Mouse (Mus musculus): ENCODE data around the gene Cse1l.

Cse1l gene

DNA sequence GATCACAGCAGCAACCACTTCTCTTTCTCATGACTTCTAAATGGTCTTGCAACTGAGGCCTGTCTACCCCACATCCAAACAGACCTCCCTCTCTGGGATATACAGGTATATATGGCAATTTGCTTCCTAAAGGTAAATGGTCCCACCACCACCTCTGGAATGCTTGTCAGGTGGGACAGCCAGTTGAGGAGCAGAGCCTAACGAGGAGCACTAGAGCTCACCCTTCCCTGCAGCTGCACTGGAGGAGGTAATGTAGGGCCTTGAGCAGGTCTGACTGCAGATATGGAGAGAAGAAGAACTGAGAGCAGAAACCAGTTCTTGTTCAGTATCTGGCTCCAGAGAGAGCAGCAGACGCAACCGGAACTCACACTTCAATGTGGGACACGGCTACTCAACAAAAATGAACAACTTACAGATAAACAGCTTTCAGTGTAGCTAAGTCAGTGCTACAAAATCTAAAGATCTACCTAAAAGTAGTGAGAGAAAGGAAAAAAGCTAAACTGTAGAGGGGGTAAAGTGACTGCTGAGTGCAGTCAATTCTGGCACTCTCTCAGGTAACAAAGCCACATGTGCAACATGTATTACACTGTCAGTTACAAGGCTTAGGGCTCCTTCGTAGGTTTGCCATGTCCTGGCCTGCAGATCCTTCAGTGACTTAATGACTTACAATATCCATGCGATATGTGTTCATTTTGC lies 68.5 kb downstream of the Cse1l start:
- no peak for DNase-seq (ENCODE audit: low spot score in 2 of 2)

DNA sequence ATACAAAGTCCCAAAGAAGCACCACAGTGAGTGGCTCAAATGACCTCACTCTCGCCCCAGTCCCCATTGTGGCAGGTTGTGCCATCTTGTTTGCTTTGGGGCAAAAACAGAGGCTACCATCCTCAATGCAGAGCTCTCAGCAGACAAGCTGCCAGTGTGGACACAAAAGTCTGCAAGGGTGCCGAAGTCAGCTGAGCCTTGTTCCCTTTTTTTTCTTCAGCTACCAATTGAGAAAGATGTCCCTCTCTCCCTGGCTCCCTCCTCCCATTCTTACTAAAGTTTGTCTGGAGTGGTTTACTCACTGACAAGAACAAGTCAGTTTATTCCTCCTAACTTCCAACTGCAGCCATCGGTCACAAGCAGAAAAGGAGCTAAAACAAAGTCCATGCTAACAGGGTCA lies 70.5 kb downstream of the Cse1l start:
- no peak for DNase-seq (ENCODE audit: low spot score in 2 of 2)

DNA sequence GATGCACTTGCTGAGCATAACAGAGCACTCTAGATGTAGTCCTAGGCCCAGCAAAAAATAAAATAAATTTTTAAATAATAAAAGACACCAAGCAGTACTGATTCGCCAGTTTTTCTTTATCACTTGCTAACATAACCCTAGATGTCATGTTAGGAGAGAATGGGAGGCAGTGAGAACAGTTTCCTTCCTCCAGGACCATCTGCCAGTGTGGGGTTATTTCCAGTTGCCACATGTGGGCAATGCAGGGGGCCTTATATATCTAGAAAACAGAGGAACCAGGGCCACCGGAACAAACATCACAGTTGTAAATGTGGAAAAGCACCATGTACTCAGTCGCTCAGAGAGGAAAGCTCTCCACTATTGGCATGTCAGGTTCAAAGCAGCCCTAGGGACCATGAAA lies 71.7 kb downstream of the Cse1l start:
- DNase-seq (ENCODE audit: low spot score in 2 of 2) = no peak

DNA sequence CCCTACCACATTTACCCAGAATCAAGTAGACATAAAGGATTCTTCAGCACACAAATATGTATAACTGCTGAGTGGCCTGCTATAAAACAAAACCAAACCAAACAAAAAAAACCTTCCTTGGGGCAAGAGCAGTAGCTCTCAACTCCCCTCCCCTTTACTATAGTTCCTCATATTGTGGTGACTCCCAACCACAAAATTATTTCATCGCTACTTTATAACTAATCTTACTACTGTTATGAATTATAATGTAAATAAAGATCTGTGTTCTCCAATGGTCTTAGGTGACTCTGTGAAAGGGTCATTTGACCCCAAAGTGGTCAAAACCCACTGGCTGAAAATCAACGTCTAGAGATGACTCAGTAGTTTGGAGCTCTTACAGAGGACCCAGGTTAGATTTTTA lies 74.3 kb downstream of the Cse1l start:
- no peak for DNase-seq (ENCODE audit: low spot score in 2 of 2)

DNA sequence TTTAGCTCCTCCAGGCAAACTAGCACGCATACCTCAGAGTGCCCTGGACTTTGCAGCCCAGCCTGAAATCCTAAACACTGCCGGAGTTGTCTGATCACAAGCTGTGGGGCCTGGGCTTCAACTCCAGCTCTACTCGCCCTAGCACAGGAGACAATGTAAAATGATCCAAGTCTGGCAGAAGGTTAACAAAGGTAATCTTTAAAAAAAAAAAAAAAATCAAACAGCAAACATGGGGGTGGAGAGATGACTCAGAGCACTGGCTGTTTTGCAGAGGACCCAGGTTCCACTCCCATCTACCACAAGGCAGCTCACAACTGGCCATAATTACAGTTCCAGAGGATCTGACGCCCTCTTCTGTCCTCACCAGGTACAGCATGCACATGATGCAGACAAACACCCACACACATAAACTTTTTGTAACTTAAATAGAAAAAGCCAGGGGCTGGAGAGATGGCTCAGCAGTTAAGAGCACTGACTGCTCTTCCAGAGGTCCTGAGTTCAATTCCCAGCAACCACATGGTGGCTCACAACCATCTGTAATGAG lies 77.6 kb downstream of the Cse1l start:
- DNase-seq (ENCODE audit: low spot score in 2 of 2) = no peak

DNA sequence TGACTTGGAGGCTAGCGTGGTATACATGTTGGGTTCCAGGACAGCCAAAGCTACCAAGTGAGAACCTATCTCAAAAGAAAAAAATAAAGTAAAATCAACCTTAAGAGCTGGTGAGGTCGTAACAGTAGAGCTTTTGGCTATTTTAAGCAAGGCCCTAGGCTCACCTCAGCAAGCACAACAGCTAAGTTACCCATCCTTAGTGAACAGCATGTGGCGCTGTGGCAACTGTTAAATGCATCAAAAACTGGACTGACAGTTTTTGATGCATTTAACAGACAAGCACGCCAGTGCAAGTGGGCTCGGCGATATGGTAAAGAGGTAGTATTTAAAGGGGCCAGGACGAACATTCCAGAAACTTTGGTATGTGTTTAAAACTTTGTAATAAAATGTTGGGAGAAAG lies 85.0 kb downstream of the Cse1l start:
- no peak for DNase-seq (ENCODE audit: low spot score in 2 of 2)

DNA sequence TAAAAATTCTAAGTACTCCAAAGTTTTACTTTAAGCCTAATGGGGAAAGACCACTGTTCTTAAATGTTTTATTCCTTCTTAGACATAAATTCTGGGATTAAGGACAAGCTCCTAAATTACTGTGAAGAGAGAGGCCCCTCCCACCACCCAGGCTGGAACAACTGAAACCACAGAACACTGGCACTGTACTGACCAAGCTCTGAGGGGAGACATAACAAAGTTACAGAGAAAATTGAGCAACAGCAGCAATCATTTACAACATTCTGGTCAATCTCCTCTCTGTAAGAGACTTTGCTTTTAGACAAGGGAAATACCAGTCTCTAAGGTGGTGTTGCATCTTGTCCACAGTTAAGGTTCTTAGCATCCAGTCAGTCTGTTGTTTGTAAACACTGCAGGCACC lies 86.1 kb downstream of the Cse1l start:
- no peak for DNase-seq (ENCODE audit: low spot score in 2 of 2)

DNA sequence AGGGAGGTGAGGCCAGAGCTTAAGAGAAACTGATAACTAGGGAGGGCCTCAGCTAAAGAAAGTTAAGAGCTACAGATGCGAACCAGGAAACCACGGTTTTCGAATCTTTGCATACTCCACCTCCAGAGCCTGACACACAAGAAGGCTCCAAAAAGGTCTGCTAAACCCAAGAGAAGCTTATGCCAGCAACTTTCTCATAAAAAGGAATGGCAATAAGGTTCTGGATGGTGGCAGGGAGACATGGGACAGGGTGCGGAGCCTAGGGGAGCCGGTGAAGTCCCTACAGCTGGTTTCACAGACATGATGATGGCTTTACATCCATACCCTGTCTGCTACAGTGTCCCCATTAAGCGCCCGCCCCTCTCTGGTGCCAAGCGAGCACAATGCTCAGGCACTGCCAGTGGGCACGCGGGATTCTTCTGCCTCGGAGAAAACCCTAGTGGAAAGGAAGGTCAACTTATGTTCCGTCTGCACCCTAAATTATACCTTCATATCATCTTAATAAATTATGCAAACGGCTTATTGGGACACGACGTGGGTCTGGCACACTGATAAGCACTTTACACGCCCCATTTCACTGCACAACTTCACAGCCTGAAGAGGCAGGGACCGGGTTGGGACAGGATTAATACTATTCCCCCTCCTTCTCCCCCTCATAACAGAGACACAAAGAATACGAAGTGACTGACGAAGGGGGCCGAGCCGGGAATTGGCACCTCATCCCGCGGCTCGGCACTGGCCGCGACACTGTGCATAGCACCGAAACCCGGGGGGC lies 89.4 kb downstream of the Cse1l start:
- peak in 1 of 2 experiments; percentile 51 for DNase-seq (ENCODE audit: low spot score in 2 of 2)
